Mouse (Mus musculus): ENCODE data around the gene Trrap.

DNA sequence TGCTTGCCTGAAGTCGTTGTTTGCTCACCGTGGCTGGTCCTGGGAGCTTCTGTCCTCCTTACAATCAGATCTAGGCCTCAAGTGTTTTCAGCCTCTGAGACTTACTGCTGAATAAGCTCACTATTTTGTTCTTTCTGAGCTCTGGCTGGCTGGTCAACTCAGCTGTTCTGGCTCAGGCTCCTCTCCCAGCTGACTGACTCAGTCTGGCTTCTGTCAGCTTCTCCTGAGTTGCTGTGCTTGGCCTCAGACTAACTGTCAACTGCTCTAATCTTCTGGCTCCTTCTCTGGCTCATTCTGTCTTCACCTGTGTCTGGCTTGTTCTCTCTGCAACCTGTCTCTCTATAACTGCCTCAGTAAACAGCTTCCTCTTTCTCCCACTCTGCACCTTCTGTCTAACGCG lies 62.1 kb downstream of the Trrap start:
- no peak for TF ChIP-seq CTCF (IDR thresholded peaks at IDR 0.05 in 2 of 3, conservative IDR thresholded peaks at IDR 0.05 in 1 of 3; ENCODE audit: control insufficient read depth in 1 of 3, insufficient read depth in 1 of 3, low read depth in 2 of 3, low read length in 3 of 3, poor library complexity in 1 of 3, severe bottlenecking in 1 of 3)
- TF ChIP-seq MEF2A (IDR thresholded peaks at IDR 0.05; ENCODE audit: extremely low read depth, insufficient replicate concordance, low read depth, low read length, poor library complexity, severe bottlenecking) = no peak
- TF ChIP-seq MYC (IDR thresholded peaks at IDR 0.05; ENCODE audit: low read depth, low read length) = no peak
- TF ChIP-seq ZNF384 (IDR thresholded peaks at IDR 0.05; ENCODE audit: low read depth, low read length) = no peak
- TF ChIP-seq TAL1 (IDR thresholded peaks at IDR 0.05; ENCODE audit: low read length) = no peak
- TF ChIP-seq POLR2A (IDR thresholded peaks at IDR 0.05; ENCODE audit: control insufficient read depth in 1 of 2, insufficient read depth in 1 of 2, low read depth in 1 of 2, low read length in 2 of 2, poor library complexity in 1 of 2) = no peak
- no peak for TF ChIP-seq EP300 (IDR thresholded peaks at IDR 0.05; ENCODE audit: low read depth in 1 of 2, low read length in 2 of 2)
- TF ChIP-seq NRF1 (IDR thresholded peaks at IDR 0.05; ENCODE audit: insufficient read depth, low read depth, low read length, poor library complexity, severe bottlenecking) = no peak
- TF ChIP-seq ZC3H11A (IDR thresholded peaks at IDR 0.05; ENCODE audit: low read depth, low read length) = no peak
- no peak for TF ChIP-seq MAFK (IDR thresholded peaks at IDR 0.05; ENCODE audit: borderline replicate concordance, low read depth, low read length)
- TF ChIP-seq GABPA (IDR thresholded peaks at IDR 0.05; ENCODE audit: low read depth, low read length) = no peak
- no peak for TF ChIP-seq TCF12 (IDR thresholded peaks at IDR 0.05; ENCODE audit: low read depth, low read length)
- TF ChIP-seq HCFC1 (IDR thresholded peaks at IDR 0.05; ENCODE audit: low read depth, low read length) = no peak
- TF ChIP-seq MXI1 (IDR thresholded peaks at IDR 0.05; ENCODE audit: low read depth, low read length) = no peak
